Mouse (Mus musculus): ENCODE data around the gene Wap.

The Wap gene

GRCm38 (mm10) chr11:6627731-6628130 is 10.7 kb downstream of the Wap start:
- no peak for DNase-seq (ENCODE audit: low spot score in 2 of 2)

GRCm38 (mm10) chr11:6626388-6626772 is 12.1 kb downstream of the Wap start:
- no peak for DNase-seq (ENCODE audit: low spot score in 2 of 2)

- peak; percentile 91 to 92 for DNase-seq (ENCODE audit: low spot score in 2 of 2)
These were observed 12.7 kb downstream of the Wap start, which contains the start of gene Tbrg4 for GRCm38 (mm10) chr11:6625478-6626387. Gene Tbrg4 (minus strand): TSS chr11:6626067.

- DNase-seq (ENCODE audit: low spot score in 2 of 2) = no peak
These were observed 13.6 kb downstream of the Wap start for GRCm38 (mm10) chr11:6624619-6625382.

GRCm38 (mm10) chr11:6623704-6624103 is 14.7 kb downstream of the Wap start:
- no peak for DNase-seq (ENCODE audit: low spot score in 2 of 2)

- DNase-seq (ENCODE audit: low spot score in 2 of 2) = no peak
These were observed 22.9 kb downstream of the Wap start for GRCm38 (mm10) chr11:6615250-6616205.

- DNase-seq (ENCODE audit: low spot score in 2 of 2) = no peak
These were observed 32.7 kb downstream of the Wap start, which contains the start of gene Nacad for GRCm38 (mm10) chr11:6605491-6606399. Gene Nacad (minus strand): TSS chr11:6606053.

GRCm38 (mm10) chr11:6605021-6605481 is 33.4 kb downstream of the Wap start:
- no peak for DNase-seq (ENCODE audit: low spot score in 2 of 2)

- DNase-seq (ENCODE audit: low spot score in 2 of 2) = no peak
These were observed 33.9 kb downstream of the Wap start for GRCm38 (mm10) chr11:6604604-6604936.

GRCm38 (mm10) chr11:6603887-6604603 is 34.4 kb downstream of the Wap start:
- DNase-seq (ENCODE audit: low spot score in 2 of 2) = no peak

- DNase-seq (ENCODE audit: low spot score in 2 of 2) = no peak
These were observed 35.2 kb downstream of the Wap start for GRCm38 (mm10) chr11:6603224-6603623.

GRCm38 (mm10) chr11:6602662-6603061 is 35.8 kb downstream of the Wap start:
- DNase-seq (ENCODE audit: low spot score in 2 of 2) = no peak

GRCm38 (mm10) chr11:6601649-6602480 is 36.6 kb downstream of the Wap start:
- no peak for DNase-seq (ENCODE audit: low spot score in 2 of 2)

GRCm38 (mm10) chr11:6600284-6600944 is 38.0 kb downstream of the Wap start:
- DNase-seq (ENCODE audit: low spot score in 2 of 2) = no peak

GRCm38 (mm10) chr11:6599831-6600230 is 38.6 kb downstream of the Wap start:
- DNase-seq (ENCODE audit: low spot score in 2 of 2) = no peak

GRCm38 (mm10) chr11:6599011-6599681 is 39.3 kb downstream of the Wap start:
- no peak for DNase-seq (ENCODE audit: low spot score in 2 of 2)

- no peak for DNase-seq (ENCODE audit: low spot score in 2 of 2)
These were observed 40.1 kb downstream of the Wap start for GRCm38 (mm10) chr11:6598191-6598889.

Measured in urinary bladder, postnatal 4 days (tissue).